Mouse (Mus musculus) gastrocnemius, postnatal 36 days (tissue): ENCODE results near the gene Plekhh1. TPM values are rescaled to one million over a fixed set of nuclear protein-coding genes. Genes with fewer than 3 reads are reported as not detected.
A peak's percentile ranks its signal among the peaks of the same experiment; 100 is the strongest.
"Not testable (repeated sequence)": the region's sequence is repeated elsewhere in the genome, so short reads cannot be mapped to it uniquely, and the experiment has no call there.

ENCODE experiments used
- DNase-seq, 2 experiments: peaks; one replicate each; pipeline ENCODE4 v3.0.0; 2022
- intact Hi-C: fragments of 180-260 bp; cut with DNase I; formaldehyde crosslinking; loops from one replicate; pipeline ENCODE4 v1.15.1; 2025
- total RNA-seq, 2 experiments: library from RNA; stranded (reverse); gene quantifications; 2 replicates each; pipeline ENCODE4 v1.2.3; 2021

Plekhh1 gene
- total RNA-seq, 2 experiments from 2014 or later = 1.1 to 1.3 TPM

- peak; percentile 38 to 45 for DNase-seq
- intact Hi-C loops = loop anchor here (1.0 kb wide), 2 partner anchors 69 to 105 kb away; no protein-coding TSS in a partner anchor
These were observed 6.1 kb upstream of the Plekhh1 start for GRCm38 (mm10) chr12:79022882-79023281.

- DNase-seq, intact Hi-C loops: not testable (repeated sequence)
These were observed 1.4 kb upstream of the Plekhh1 start for GRCm38 (mm10) chr12:79027526-79027925.

- no peak for DNase-seq
- intact Hi-C loops = loop anchor here (5.0 kb wide), 1 partner anchor 43 kb away; no protein-coding TSS in a partner anchor
These were observed 5.4 kb downstream of the Plekhh1 start for GRCm38 (mm10) chr12:79034331-79034730.

- intact Hi-C loops = no loop called here
- DNase-seq = no peak
These were observed 6.4 kb downstream of the Plekhh1 start for GRCm38 (mm10) chr12:79035349-79035748.

GRCm38 (mm10) chr12:79039708-79040107, 10.7 kb downstream of the Plekhh1 start:
- no peak for DNase-seq
- intact Hi-C loops = no loop called here

- DNase-seq = no peak
- intact Hi-C loops = no loop called here
These were observed 11.4 kb downstream of the Plekhh1 start for GRCm38 (mm10) chr12:79040201-79040827.

- intact Hi-C loops = no loop called here
- DNase-seq = no peak
These were observed 12.5 kb downstream of the Plekhh1 start for GRCm38 (mm10) chr12:79041436-79041835.

GRCm38 (mm10) chr12:79044668-79045067, 15.7 kb downstream of the Plekhh1 start:
- DNase-seq = peak; percentile 48 to 52
- intact Hi-C loops = no loop called here

GRCm38 (mm10) chr12:79046171-79046570, 17.2 kb downstream of the Plekhh1 start:
- DNase-seq = no peak
- intact Hi-C loops = no loop called here

GRCm38 (mm10) chr12:79047203-79047602, 18.2 kb downstream of the Plekhh1 start:
- DNase-seq = no peak
- intact Hi-C loops = no loop called here

GRCm38 (mm10) chr12:79048898-79049297, 19.9 kb downstream of the Plekhh1 start:
- DNase-seq = no peak
- intact Hi-C loops = no loop called here

GRCm38 (mm10) chr12:79049807-79050206, 20.8 kb downstream of the Plekhh1 start:
- intact Hi-C loops = no loop called here
- DNase-seq = no peak

- DNase-seq = no peak
- intact Hi-C loops = no loop called here
These were observed 21.7 kb downstream of the Plekhh1 start for GRCm38 (mm10) chr12:79050545-79051212.

GRCm38 (mm10) chr12:79052073-79052472, 23.1 kb downstream of the Plekhh1 start:
- DNase-seq = no peak
- intact Hi-C loops = no loop called here

- DNase-seq = no peak
These were observed 26.3 kb downstream of the Plekhh1 start for GRCm38 (mm10) chr12:79055276-79055675.

GRCm38 (mm10) chr12:79059573-79059972, 30.6 kb downstream of the Plekhh1 start:
- no peak for DNase-seq
- intact Hi-C loops = no loop called here

More at GRCm38 (mm10) chr12:79055276-79055675, 26.3 kb downstream of the Plekhh1 start:
- intact Hi-C loops = no loop called here

- no peak for DNase-seq
- intact Hi-C loops = no loop called here
These were observed 31.2 kb downstream of the Plekhh1 start for GRCm38 (mm10) chr12:79060134-79060533.

GRCm38 (mm10) chr12:79060766-79061652, 32.0 kb downstream of the Plekhh1 start:
- no peak for DNase-seq
- intact Hi-C loops = no loop called here

GRCm38 (mm10) chr12:79064451-79064850, 35.5 kb downstream of the Plekhh1 start:
- intact Hi-C loops = no loop called here
- no peak for DNase-seq

GRCm38 (mm10) chr12:79066431-79066830, 37.5 kb downstream of the Plekhh1 start:
- intact Hi-C loops = no loop called here

GRCm38 (mm10) chr12:79067526-79067925, 38.6 kb downstream of the Plekhh1 start:
- intact Hi-C loops = no loop called here
- DNase-seq = no peak

More at GRCm38 (mm10) chr12:79066431-79066830, 37.5 kb downstream of the Plekhh1 start:
- DNase-seq = no peak
